Mouse (Mus musculus): ENCODE results near the gene Brd3.

Gene Brd3

DNA sequence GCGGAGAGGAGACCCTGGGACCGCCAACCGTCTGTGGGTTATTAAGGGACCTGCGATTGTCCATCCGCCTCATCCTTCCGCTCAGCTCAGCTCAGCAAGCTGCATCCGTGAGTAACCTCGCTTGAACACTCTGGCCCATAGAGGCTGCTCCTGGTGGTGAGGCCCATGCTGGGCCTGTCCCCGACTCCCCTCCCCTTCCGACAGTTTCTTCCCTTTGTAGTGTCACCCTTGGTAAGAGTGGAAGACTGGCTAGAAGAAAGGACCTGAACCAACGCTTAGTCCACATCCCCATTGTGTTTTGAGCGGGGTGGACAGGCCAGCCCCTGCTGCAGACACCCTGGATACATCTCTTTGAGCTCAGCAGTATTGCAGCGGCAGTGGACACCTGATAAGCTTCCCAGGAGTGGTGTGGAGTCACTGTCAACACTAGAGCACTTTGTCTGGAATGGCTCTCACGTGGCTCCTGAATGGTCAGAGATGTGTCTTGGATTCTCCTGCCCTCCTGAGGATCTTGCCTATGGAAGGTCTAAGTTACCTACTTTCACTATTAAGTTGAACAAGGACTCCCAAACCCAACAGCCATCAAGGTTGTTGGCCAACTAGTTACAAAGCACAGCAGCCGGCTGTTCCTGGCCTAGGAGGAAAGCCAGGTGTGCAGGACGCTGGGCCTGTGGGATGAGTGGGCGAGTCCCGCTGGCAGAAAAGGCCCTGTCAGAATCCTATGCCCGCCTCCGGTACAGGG lies 64.6 kb downstream of the Brd3 start:
- in situ Hi-C loops (cut with MboI; ENCODE audit: low pct_unique_long_range_greater_than_20kb in 1 of 2, low sequenced_read_pairs in 2 of 2, unreplicated experiment in 1 of 2), result no loop called here

DNA sequence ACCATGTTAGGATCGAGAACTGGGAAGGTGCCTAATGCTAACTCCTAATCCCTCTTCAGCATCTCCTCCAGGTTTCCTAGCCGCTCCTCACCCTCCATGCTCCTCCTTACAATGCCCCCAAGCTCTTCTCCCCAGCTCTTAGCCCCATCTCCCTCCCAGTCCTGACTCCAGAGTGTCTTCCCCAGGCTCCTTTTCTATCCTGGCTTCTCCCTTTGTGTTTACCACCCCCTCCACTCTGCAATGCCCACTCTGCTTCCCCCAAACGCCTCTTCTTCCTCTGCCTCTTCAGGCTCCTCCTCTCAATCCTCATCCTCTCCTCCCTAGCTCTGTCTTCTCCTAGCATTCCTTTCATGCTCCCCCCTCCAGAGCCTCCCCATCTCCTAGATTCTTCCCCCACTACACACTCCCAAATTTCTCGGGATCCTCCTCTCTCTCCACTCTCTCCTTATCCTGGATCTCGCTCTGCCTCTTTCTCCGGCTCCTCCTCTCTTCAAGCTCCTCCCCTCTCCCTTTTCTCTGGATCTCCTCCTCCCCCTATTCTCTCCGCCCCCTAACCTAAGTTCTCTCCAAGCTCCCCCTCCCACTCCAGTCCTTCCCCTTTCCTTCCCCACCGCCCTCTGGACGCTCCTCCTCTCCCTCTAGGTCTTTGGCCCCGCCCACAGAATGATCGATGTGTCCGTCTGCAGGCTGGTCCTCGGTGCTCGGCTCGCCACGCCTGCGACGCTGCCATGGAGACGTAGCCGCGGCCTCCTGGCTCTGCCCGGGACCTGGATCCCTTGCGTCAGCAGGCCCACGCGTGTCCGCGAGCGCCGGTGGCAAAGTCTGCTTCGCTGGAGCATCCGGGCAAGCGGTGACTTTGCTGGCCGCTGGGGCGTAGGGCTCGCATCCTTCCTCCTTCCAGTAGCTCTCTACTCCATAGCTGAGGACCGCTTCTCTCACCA lies 65.4 kb downstream of the Brd3 start, which contains the start of gene Brd3os:
TSS of gene Brd3os (plus strand) at position 558 of the 941 bp plus-strand sequence.
- in situ Hi-C loops (cut with MboI; ENCODE audit: low pct_unique_long_range_greater_than_20kb in 1 of 2, low sequenced_read_pairs in 2 of 2, unreplicated experiment in 1 of 2), result no loop called here

DNA sequence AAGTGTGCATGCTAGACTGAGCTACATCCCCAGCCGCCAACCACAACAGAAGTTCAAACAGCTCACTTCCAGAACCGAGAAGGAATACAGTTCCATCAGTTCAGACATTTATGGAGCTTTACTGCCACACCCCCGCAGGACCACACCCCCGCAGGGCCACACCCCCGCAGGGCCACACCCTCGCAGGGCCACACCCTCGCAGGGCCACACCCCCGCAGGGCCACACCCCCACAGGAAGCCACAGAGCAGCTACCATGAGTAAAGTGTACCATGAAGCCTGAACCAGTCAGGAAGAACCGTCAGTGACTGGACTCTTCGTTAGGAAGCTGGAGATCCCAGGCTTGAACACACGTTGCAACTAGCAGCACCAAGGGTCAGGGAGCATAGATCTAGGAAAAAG lies 69.2 kb downstream of the Brd3 start:
- in situ Hi-C loops (cut with MboI; ENCODE audit: low pct_unique_long_range_greater_than_20kb in 1 of 2, low sequenced_read_pairs in 2 of 2, unreplicated experiment in 1 of 2), result loop anchor here (5.0 kb wide), 1 partner anchor 156 kb away; no protein-coding TSS in a partner anchor

GRCm38 (mm10) chr2:27437876-27438275 lies 69.6 kb downstream of the Brd3 start:
- in situ Hi-C loops (cut with MboI; ENCODE audit: low pct_unique_long_range_greater_than_20kb in 1 of 2, low sequenced_read_pairs in 2 of 2, unreplicated experiment in 1 of 2), result loop anchor here (5.0 kb wide), 1 partner anchor 156 kb away; no protein-coding TSS in a partner anchor

DNA sequence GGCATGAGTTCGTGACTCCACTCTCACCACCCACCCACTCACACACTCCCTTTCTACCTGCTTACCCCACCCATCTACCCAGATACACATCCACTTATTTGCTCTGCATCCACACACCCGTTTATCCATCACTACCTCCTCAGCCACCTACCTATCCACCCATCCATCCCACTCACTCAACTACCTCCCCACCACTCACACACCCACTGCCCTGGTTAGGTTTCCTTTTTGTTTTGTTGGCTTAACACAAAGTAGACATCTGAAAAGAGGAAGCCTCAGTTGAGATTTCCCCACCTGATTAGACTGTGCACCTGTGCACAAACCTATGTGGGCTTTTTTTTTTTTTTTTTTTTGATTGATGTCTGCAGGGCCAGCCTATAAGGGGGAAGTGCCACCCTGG lies 74.9 kb downstream of the Brd3 start:
- in situ Hi-C loops (cut with MboI; ENCODE audit: low pct_unique_long_range_greater_than_20kb in 1 of 2, low sequenced_read_pairs in 2 of 2, unreplicated experiment in 1 of 2), result no loop called here

GRCm38 (mm10) chr2:27430621-27431020 lies 76.8 kb downstream of the Brd3 start:
- in situ Hi-C loops (cut with MboI; ENCODE audit: low pct_unique_long_range_greater_than_20kb in 1 of 2, low sequenced_read_pairs in 2 of 2, unreplicated experiment in 1 of 2), result no loop called here

- in situ Hi-C loops (cut with MboI; ENCODE audit: low pct_unique_long_range_greater_than_20kb in 1 of 2, low sequenced_read_pairs in 2 of 2, unreplicated experiment in 1 of 2), result no loop called here
Measured at GRCm38 (mm10) chr2:27428071-27428470, 79.4 kb downstream of the Brd3 start.

GRCm38 (mm10) chr2:27426855-27427457 lies 80.5 kb downstream of the Brd3 start, which contains the start of gene Vav2:
Gene Vav2 (minus strand): TSS chr2:27427033.
- in situ Hi-C loops (cut with MboI; ENCODE audit: low pct_unique_long_range_greater_than_20kb in 1 of 2, low sequenced_read_pairs in 2 of 2, unreplicated experiment in 1 of 2), result no loop called here

DNA sequence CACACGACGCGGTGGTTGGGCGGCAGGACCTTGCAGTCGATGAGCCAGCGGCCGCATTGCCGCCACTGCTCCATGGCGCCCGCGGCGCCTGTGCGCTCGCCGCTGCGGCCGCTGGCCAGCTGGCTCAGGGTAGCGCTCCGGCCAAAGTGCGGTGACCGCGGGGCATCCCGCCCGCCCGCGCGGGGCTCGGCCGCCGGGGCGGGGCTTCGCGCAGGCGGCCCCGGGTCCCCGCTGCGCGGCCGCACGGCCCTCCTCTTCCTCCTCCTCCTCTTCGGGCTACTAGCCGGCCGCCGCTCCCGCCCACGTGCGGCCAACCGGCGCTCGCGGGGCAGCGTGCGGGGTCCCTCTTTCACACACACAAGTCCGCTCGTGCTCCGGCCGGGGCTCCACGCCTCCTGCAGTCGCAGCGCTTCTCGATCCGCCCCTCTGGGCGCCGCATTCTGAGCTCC lies 81.0 kb downstream of the Brd3 start:
- in situ Hi-C loops (cut with MboI; ENCODE audit: low pct_unique_long_range_greater_than_20kb in 1 of 2, low sequenced_read_pairs in 2 of 2, unreplicated experiment in 1 of 2), result no loop called here

- in situ Hi-C loops (cut with MboI; ENCODE audit: low pct_unique_long_range_greater_than_20kb in 1 of 2, low sequenced_read_pairs in 2 of 2, unreplicated experiment in 1 of 2), result no loop called here
Measured at GRCm38 (mm10) chr2:27425751-27426405, 81.6 kb downstream of the Brd3 start.

- in situ Hi-C loops (cut with MboI; ENCODE audit: low pct_unique_long_range_greater_than_20kb in 1 of 2, low sequenced_read_pairs in 2 of 2, unreplicated experiment in 1 of 2), result no loop called here
Measured at GRCm38 (mm10) chr2:27425161-27425611, 82.3 kb downstream of the Brd3 start.

GRCm38 (mm10) chr2:27423596-27423995 lies 83.9 kb downstream of the Brd3 start:
- in situ Hi-C loops (cut with MboI; ENCODE audit: low pct_unique_long_range_greater_than_20kb in 1 of 2, low sequenced_read_pairs in 2 of 2, unreplicated experiment in 1 of 2), result no loop called here

DNA sequence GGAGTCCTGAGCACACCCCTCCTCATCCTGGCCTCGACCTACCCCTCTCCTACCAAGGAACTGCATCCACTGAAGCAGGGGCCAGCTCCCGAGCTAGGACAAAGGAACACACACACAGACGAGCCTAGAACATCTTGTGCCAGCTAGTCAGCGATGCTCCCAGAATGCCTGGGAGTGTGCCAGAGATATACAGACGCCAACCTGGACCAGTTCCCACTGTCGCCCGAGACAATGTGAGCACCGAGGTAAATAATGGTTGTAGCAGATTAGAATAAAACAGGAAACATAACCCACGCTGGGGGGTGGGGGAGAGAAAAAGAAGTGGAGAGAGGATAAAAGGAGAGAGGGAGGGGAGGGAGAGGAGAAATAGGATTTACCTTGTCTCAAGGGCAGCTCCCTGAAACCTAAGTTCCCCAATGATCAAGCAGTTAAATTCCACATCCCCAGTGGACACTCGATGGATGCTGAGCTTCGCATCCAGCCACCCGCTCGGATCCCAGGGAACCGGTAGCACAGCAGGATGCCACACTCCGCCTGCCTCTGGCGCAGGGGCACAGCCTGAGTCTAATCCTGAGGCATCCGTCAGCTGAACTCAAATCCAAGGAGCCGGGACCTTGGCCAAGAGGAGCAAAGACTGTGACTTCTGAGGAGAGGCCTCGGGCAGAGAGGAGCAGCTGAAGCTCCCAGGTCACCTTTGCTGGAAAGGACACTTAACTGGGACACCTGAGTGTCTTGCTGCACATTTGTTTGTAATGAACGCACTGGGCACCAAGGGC lies 86.0 kb downstream of the Brd3 start:
- in situ Hi-C loops (cut with MboI; ENCODE audit: low pct_unique_long_range_greater_than_20kb in 1 of 2, low sequenced_read_pairs in 2 of 2, unreplicated experiment in 1 of 2), result no loop called here

GRCm38 (mm10) chr2:27418577-27419070 lies 88.8 kb downstream of the Brd3 start:
- in situ Hi-C loops (cut with MboI; ENCODE audit: low pct_unique_long_range_greater_than_20kb in 1 of 2, low sequenced_read_pairs in 2 of 2, unreplicated experiment in 1 of 2), result no loop called here

DNA sequence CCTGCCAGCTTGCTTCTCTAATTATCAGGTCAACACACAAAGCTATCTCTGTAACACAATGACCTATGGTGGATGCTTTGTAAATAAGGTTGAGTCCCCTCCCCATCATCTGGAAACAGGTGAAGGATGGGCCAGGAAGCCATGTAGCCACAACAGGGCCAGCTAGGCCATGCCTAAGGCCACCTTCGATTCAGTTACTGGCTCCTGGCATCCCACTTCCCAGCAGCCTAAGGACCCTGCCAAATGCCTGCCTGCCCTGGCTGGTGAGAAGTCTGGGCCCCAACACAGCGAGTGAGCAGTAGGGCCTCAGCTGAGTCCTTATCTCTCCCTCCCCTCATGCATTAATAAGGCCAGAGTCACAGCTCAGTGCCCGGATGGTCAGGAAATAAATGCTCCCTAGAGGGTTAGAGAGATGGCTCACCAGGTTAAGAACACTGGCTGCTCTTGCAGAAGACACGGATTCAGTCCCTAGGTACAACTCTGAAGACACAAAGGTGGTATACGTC lies 89.8 kb downstream of the Brd3 start:
- in situ Hi-C loops (cut with MboI; ENCODE audit: low pct_unique_long_range_greater_than_20kb in 1 of 2, low sequenced_read_pairs in 2 of 2, unreplicated experiment in 1 of 2), result no loop called here

DNA sequence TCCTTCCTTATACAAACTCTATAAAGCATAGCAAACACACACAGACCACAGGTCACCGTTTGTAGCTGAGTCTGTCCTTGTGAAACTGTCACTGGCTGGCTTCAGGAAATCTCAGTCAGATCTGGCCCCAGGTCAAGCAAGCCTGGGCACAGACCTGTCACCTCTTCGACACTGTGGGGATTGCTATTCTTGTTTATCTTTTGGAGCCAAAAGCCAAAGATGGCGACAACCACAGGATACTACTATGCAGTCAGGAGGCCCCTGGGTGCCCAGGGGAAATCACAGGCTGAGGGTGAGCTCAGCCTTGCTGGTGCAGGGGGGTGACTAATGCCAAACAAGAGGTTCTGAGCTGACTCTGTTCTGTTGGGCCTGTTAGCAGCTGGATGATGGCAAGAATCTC lies 91.0 kb downstream of the Brd3 start:
- in situ Hi-C loops (cut with MboI; ENCODE audit: low pct_unique_long_range_greater_than_20kb in 1 of 2, low sequenced_read_pairs in 2 of 2, unreplicated experiment in 1 of 2), result no loop called here

DNA sequence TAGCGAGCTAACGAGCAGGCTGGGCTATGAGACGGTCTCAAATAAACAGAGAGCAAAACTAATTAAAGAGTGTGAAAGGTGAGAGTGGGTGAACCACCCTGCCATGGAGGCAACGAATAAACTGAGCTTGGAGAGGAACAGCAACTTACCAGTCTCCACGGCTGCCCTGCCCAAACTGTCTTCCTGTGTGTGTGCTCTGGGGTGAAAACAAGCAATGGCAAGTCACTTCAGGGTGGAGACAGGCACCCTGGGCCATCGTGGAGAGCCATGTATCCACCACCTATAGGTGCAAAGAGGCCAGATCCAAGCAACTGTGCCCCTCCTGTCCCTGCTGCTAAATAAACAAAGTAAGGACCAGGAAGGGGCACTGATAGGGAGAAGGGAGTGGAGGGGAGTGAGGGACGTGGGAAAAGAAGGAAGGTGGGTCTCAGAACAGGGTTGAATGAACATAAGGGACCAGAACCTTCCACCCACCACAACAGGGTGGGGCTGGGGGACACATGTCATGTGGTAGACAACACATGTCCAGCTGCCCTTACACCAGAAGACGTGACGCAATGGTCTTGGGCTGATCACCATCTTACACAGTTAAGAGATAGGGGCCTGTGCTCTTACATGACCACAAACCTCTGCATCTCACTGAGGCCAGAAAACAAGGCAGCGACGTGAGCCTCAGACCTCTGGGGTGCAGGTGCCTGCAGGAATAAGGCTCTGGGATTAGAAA lies 92.2 kb downstream of the Brd3 start:
- in situ Hi-C loops (cut with MboI; ENCODE audit: low pct_unique_long_range_greater_than_20kb in 1 of 2, low sequenced_read_pairs in 2 of 2, unreplicated experiment in 1 of 2), result no loop called here

Measured in mouse embryonic stem cell (cell line).